Mouse (Mus musculus) heart, embryonic 11.5 days (tissue): Measurements from ENCODE around the gene Mgat1. TPM values are rescaled to one million over a fixed set of nuclear protein-coding genes. Genes with fewer than 3 reads are reported as not detected.
A peak's percentile ranks its signal among the peaks of the same experiment; 100 is the strongest.

Experiments
- ATAC-seq: fragments of 200-750 bp; cut with Nextera tagmentation; replicated peaks from 2 replicates; pipeline ENCODE4 v1.8.0; 2017; ENCODE audit warnings: moderate library complexity; ENCODE audit not compliant: insufficient number of reproducible peaks, low FRiP score, low TSS enrichment
- H3K27ac ChIP-seq: fragments of 300-500 bp; sonication (generic); 2 replicates; pipeline ENCODE4 v1.5.1; 2014; ENCODE audit warnings: mild to moderate bottlenecking, low read depth, low read length
- H3K27me3 ChIP-seq: fragments of 300-500 bp; sonication (generic); 2 replicates; pipeline ENCODE4 v1.6.1; 2014; ENCODE audit warnings: mild to moderate bottlenecking, low read length, mixed read lengths; ENCODE audit not compliant: control insufficient read depth, insufficient read depth
- H3K36me3 ChIP-seq: fragments of 300-500 bp; sonication (generic); 2 replicates; pipeline ENCODE4 v1.6.1; 2014; ENCODE audit warnings: mild to moderate bottlenecking, low read length, moderate library complexity, mixed read lengths; ENCODE audit not compliant: control insufficient read depth, insufficient read depth
- H3K4me1 ChIP-seq: fragments of 300-500 bp; sonication (generic); 2 replicates; pipeline ENCODE4 v1.6.1; 2014; ENCODE audit warnings: low read length; ENCODE audit not compliant: control insufficient read depth, insufficient read depth
- H3K4me2 ChIP-seq: fragments of 300-500 bp; sonication (generic); 2 replicates; pipeline ENCODE4 v1.6.1; 2014; ENCODE audit warnings: mild to moderate bottlenecking, moderate library complexity
- H3K4me3 ChIP-seq: fragments of 300-500 bp; sonication (generic); 2 replicates; pipeline ENCODE4 v1.5.1; 2014; ENCODE audit warnings: low read depth, low read length
- H3K9ac ChIP-seq: fragments of 300-500 bp; sonication (generic); 2 replicates; pipeline ENCODE4 v1.6.1; 2014; ENCODE audit warnings: mild to moderate bottlenecking, low read depth, low read length, moderate library complexity
- H3K9me3 ChIP-seq: fragments of 300-500 bp; sonication (generic); replicated peaks from 2 replicates; pipeline ENCODE4 v1.6.1; 2016; ENCODE audit warnings: low read length; ENCODE audit not compliant: control insufficient read depth
- WGBS: fragments of 180-500 bp; shearing (Covaris S2); extraction: QIAGEN DNeasy Blood & Tissue Kit; methylation state at CpG from one replicate; pipeline ENCODE4 v1.1.7; 2014; ENCODE audit not compliant: insufficient replicate concordance; 5-methylcytosine and 5-hydroxymethylcytosine counted together
- polyA plus RNA-seq: library from polyadenylated mRNA; unstranded; fragments of >200 nt; fragmentation: Nextera tagmentation; extraction: Ambion mirVana; gene quantifications from 2 replicates; pipeline ENCODE4 v1.2.1, GENCODE M21; 2014

Gene Mgat1
- polyA plus RNA-seq, 1 experiment from 2014 or later, result 32.9 TPM

GRCm38 (mm10) chr11:49235459-49236207 lies 8.4 kb upstream of the Mgat1 start:
- no peaks in the 10 kb centered on the region for H3K4me1 ChIP-seq
- no peaks in the 10 kb centered on the region for H3K36me3 ChIP-seq
- no peak overlapping the region for H3K4me2 ChIP-seq
- H3K27me3 ChIP-seq, result no peaks in the 10 kb centered on the region
- no peak overlapping the region for H3K27ac ChIP-seq
- no peak for ATAC-seq
- no peak overlapping the region for H3K9ac ChIP-seq
- no peaks in the 10 kb centered on the region for H3K9me3 ChIP-seq
- no peak overlapping the region for H3K4me3 ChIP-seq
- WGBS, result 65% methylated on average over 3 of the region's 3 CpGs

DNA sequence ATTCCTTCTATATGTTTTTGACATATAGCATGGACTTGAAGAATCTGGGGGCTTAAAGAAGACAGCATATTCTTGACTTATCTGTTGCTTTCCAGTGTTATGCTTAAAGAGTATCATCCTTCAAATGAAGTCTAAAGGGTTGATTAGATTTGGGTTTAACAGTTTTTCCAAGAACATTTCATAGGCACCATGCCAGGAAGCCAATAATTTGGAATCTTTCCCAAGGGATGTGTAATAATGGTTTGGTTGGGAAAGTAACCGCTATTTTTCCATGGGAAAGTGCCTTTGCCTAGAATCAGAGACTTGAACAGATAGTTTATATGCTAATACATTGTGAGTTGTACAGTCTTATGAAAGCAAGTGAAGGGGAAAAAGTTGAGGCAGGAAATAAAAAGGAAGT lies 7.1 kb upstream of the Mgat1 start:
- Histone ChIP-seq H3K27me3 (no peaks in the 10 kb centered on the region), H3K4me3 (no peak overlapping the region), H3K9ac (no peak overlapping the region), H3K4me1 (no peaks in the 10 kb centered on the region), H3K9me3 (no peaks in the 10 kb centered on the region), H3K36me3 (no peaks in the 10 kb centered on the region), H3K27ac (no peak overlapping the region), H3K4me2 (no peak overlapping the region)
- WGBS, result 78% methylated on average over 1 of the region's 1 CpGs
- no peak for ATAC-seq

- ATAC-seq, result no peak
- no peaks in the 10 kb centered on the region for H3K9me3 ChIP-seq
- H3K27me3 ChIP-seq, result no peaks in the 10 kb centered on the region
- no peaks in the 10 kb centered on the region for H3K36me3 ChIP-seq
- no peak overlapping the region for H3K9ac ChIP-seq
- no peaks in the 10 kb centered on the region for H3K4me1 ChIP-seq
- no peak overlapping the region for H3K27ac ChIP-seq
- WGBS, result 36% methylated on average over 2 of the region's 2 CpGs
- H3K4me3 ChIP-seq, result no peak overlapping the region
- H3K4me2 ChIP-seq, result no peak overlapping the region
Observed at GRCm38 (mm10) chr11:49237532-49237931, 6.5 kb upstream of the Mgat1 start.

- Histone ChIP-seq H3K27ac (no peak overlapping the region), H3K9ac (no peak overlapping the region), H3K36me3 (no peaks in the 10 kb centered on the region), H3K27me3 (no peaks in the 10 kb centered on the region), H3K4me2 (no peak overlapping the region), H3K4me1 (peaks cover 8% of the 10 kb centered on the region), H3K9me3 (no peaks in the 10 kb centered on the region), H3K4me3 (no peak overlapping the region)
- WGBS, result 76% methylated on average over 1 of the region's 1 CpGs
- no peak for ATAC-seq
Observed at GRCm38 (mm10) chr11:49240310-49240709, 3.7 kb upstream of the Mgat1 start.

- no peak overlapping the region for H3K4me3 ChIP-seq
- no peak overlapping the region for H3K4me2 ChIP-seq
- ATAC-seq, result no peak
- H3K9me3 ChIP-seq, result no peaks in the 10 kb centered on the region
- 75% methylated on average over 4 of the region's 4 CpGs for WGBS
- no peak overlapping the region for H3K27ac ChIP-seq
- no peaks in the 10 kb centered on the region for H3K36me3 ChIP-seq
- no peaks in the 10 kb centered on the region for H3K27me3 ChIP-seq
- no peak overlapping the region for H3K9ac ChIP-seq
- H3K4me1 ChIP-seq, result peaks cover 14% of the 10 kb centered on the region
Observed at GRCm38 (mm10) chr11:49240874-49241273, 3.1 kb upstream of the Mgat1 start.

DNA sequence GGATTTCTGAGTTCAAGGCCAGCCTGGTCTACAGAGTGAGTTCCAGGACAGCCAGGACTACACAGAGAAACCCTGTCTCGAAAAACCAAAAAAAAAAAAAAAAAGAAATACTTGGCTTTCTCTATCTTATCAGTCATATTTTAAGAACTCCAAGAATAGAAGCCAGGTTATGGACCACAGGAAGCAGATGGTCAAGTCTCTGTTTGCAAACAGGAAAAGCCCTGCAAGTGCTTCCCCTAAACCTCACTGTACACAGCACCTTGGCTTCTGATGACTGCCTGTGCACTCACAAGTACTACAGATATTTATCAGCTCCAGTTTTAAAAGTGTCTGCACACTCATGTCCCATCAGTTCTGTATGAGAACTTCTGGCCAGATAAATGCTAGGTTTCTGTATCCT lies 2.5 kb upstream of the Mgat1 start:
- ATAC-seq, result no peak
- WGBS, result 17% methylated on average over 1 of the region's 1 CpGs
- H3K9me3 ChIP-seq, result no peaks in the 10 kb centered on the region
- H3K27ac ChIP-seq, result no peak overlapping the region
- H3K4me2 ChIP-seq, result no peak overlapping the region
- no peaks in the 10 kb centered on the region for H3K27me3 ChIP-seq
- peaks cover 17% of the 10 kb centered on the region for H3K4me1 ChIP-seq
- no peak overlapping the region for H3K4me3 ChIP-seq
- no peaks in the 10 kb centered on the region for H3K36me3 ChIP-seq
- H3K9ac ChIP-seq, result no peak overlapping the region

DNA sequence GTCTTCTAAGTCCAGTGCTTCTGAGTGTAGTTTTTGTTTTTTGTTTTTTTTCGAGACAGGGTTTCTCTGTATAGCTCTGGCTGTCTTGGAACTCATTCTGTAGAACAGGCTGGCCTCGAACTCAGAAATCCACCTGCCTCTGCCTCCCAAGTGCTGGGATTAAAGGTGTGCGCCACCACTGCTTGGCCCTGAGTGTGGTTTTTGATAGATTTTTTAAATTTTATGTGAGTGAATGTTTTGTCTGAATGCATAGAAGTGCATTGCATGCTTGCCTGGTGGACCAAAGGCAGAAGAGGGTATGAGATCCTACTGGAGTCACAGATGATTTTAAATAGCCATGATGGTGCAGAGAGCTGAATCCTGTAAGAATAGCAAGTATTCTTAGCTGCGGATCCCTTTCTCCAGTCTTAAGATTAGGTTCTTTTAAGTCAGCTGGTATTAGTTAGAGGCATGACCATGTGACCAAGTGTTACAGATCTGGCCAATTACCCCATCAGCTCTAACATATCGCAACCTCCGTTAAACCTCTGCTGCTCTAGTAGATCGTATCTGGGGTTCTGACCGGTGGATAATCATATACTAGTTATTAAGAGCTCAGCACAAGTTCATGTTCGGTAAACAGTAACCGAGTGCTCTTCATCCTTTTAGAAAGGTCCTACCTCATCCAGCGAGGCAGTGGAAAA lies 906 bp upstream of the Mgat1 start:
- Histone ChIP-seq H3K9ac (peak overlapping the region; percentile 73), H3K4me1 (peaks cover 22% of the 10 kb centered on the region), H3K27ac (peak overlapping the region; percentile 92), H3K9me3 (no peaks in the 10 kb centered on the region), H3K36me3 (no peaks in the 10 kb centered on the region), H3K4me2 (peak overlapping the region; percentile 68), H3K27me3 (no peaks in the 10 kb centered on the region), H3K4me3 (peak overlapping the region; percentile 57)
- no peak for ATAC-seq
- WGBS, result 22% methylated on average over 11 of the region's 11 CpGs

DNA sequence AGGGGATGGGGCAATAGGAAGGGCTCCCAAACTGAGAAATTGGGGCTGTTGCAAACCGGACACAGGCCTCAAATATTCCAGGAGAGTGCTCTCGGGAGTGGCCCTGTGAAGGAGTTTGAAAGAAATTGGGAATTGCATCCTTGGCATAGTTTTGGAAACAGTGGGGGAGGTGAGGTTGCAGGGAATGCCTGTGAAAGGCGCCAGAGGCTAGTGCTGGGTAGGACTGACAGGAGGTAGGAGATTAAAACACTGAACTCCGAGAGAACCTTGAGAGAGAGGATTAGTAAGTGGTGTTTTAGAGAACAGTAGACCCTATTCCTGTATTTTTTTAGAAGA lies 572 bp downstream of the Mgat1 start:
- 0% methylated on average over 4 of the region's 4 CpGs for WGBS
- peak overlapping the region; percentile 68 for H3K4me2 ChIP-seq
- H3K27ac ChIP-seq, result peak overlapping the region; percentile 92
- peak overlapping the region; percentile 57 for H3K4me3 ChIP-seq
- peaks cover 30% of the 10 kb centered on the region for H3K4me1 ChIP-seq
- peak overlapping the region; percentile 73 for H3K9ac ChIP-seq
- no peak for ATAC-seq
- H3K36me3 ChIP-seq, result no peaks in the 10 kb centered on the region
- no peaks in the 10 kb centered on the region for H3K9me3 ChIP-seq
- no peaks in the 10 kb centered on the region for H3K27me3 ChIP-seq

DNA sequence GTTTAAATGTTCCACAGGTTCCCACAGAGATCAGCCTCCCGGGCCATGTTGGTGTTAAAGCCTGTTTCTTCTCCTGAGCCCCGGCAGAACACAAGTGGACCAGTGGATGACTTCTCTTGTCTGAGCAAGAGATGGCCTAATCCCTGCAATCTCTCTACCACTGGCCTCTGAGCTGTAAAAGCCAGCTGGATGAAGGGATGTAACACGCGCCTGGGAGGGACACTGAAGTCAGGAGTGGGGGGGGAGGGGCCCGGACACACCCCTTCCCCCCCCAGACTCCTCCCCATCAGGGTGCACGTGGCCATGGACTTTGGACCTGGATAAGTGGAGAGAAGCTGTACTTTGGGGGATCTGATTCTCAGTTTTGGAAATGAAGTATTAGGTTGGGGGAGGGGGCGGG lies 1.2 kb downstream of the Mgat1 start:
- Histone ChIP-seq H3K4me1 (peaks cover 33% of the 10 kb centered on the region), H3K9me3 (no peaks in the 10 kb centered on the region), H3K27ac (peak overlapping the region; percentile 92; the same call in 1 of the 2 replicates), H3K36me3 (no peaks in the 10 kb centered on the region), H3K9ac (no peak overlapping the region), H3K27me3 (no peaks in the 10 kb centered on the region), H3K4me2 (peak overlapping the region; percentile 68), H3K4me3 (peak overlapping the region; percentile 57)
- no peak for ATAC-seq
- 19% methylated on average over 7 of the region's 7 CpGs for WGBS
